Mouse (Mus musculus): Measurements from ENCODE around the gene Ppm1g. TPM values are rescaled to one million over a fixed set of nuclear protein-coding genes. Genes with fewer than 3 reads are reported as not detected.
"Not testable (repeated sequence)": the region's sequence is repeated elsewhere in the genome, so short reads cannot be mapped to it uniquely, and the experiment has no call there.

Ppm1g gene
- total RNA-seq, 2 experiments from 2014 or later, result 166 to 214 TPM

DNA sequence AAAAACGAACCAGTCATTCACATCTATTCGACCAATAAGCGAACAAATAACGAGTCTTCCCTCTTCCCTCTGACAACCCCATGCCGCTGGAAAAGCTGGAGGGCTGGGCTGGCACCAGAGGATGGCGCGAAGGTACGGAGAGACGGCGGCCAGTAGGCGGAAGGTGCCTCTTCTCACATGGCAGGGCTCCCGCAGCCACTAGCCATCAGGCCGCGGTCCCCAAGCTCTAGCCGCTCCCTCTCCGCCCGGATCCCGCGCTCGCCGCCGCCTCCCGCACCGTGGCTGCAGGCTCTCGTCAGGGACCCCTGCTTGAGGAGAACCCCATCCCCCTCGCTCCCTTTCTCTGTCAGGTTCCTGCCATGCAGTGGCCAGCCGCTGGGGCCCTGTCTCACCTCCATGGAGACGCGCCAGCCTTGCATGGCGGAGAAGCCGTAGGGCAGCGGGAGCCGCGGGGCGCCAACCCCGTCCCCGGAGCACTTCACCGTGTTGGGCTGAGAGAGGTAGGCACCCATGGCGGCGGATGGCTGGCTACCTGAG is 508 bp downstream of the Ppm1g start:
- peak; percentile 48 for ATAC-seq (replicated peaks; ENCODE audit: low FRiP score, poor library complexity, severe bottlenecking)

DNA sequence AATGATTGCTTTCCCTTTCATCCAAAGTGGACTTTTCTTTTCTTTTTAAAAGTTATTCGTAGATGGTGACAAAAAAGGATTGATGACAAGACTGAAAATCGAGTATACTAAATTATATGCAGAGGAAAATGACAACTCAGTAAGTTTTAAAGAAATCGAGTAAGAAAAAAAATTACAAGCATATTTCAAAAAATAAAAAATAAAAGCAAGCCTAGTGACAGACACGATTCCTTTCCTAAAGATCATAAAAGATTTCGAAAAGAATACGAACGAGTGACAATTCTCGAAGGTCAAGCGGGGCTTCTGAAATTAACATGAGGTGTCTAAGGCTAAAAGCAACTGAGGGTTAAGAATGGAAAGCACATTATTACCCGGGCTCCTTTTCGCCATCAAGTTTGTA is 1.0 kb downstream of the Ppm1g start:
- no peak for ATAC-seq (replicated peaks; ENCODE audit: low FRiP score, poor library complexity, severe bottlenecking)

DNA sequence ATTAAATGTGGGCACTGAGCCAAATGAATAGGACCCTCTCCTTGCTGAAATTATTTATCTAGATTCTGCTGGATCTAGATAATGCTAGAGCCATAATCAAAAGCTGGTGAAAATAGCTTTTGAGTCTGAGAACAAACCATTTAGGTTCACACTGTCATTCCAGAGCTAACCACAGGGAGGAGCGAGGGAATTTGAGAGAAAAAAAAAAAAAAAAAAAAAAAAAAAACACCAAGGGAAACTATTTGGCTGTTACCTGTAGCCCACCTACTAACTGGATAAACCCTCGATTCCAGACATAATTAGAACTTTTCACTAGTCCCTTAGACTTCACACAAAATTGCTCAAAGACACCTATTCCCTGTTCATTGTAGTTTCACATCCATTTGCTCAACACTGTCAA is 1.4 kb downstream of the Ppm1g start:
- peak; percentile 37; the same call in 1 of the 2 replicates for ATAC-seq (replicated peaks; ENCODE audit: low FRiP score, poor library complexity, severe bottlenecking)

DNA sequence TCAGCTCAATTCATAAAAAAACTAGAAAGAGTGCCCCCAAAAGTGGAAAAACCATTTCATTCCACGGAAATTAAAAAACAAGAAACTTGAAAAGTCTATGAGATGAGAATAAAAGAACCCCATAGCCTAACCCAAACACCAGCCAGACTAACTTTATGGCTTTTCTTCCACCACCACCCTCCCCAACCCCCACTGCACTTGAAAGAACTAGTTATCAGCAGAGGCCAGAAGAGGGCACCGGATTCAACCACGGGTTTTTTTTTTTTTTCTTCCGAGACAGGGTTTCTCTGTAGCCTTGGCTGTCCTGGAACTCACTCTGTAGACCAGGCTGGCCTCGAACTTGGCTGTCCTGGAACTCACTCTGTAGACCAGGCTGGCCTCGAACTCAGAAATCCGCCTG is 2.2 kb downstream of the Ppm1g start:
- ATAC-seq (replicated peaks; ENCODE audit: low FRiP score, poor library complexity, severe bottlenecking), result peak; percentile 53

DNA sequence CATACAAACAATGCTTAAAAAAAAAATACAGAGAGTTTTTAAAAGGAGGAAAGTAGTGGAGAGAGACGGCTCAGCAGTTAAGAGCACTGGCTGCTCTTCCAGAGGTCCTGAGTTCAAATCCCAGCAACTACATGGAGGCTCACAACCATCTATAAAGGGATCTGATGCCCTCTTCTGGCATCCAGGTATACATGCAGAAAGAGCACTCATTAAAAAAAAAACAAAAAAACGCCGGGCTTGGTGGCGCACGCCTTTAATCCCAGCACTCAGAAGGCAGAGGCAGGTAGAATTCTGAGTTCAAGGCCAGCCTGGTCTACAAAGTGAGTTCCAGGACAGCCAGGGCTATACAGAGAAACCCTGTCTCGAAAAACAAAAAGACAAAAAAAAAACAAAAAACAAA is 3.9 kb downstream of the Ppm1g start:
- ATAC-seq (replicated peaks; ENCODE audit: low FRiP score, poor library complexity, severe bottlenecking), result not testable (repeated sequence)

DNA sequence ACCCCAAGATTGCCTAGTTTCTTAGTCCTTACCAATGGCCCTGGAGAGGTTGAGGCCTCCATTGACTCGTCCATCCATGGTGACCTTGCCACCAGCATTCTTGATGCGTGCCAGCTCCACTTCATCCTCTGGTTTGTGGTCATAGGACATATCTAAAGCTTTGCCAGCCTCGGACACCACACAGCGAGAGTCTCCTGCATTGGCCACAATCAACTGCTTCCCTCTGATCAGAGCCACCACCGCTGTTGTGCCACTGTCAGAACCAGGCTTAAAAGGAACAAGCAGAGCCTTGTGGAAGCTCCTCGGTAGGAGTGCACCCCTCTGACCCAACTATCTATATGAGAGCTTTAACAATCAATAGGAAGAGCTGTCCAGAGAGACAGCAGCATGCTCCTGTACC is 16.1 kb downstream of the Ppm1g start:
- ATAC-seq (replicated peaks; ENCODE audit: low FRiP score, poor library complexity, severe bottlenecking), result no peak

DNA sequence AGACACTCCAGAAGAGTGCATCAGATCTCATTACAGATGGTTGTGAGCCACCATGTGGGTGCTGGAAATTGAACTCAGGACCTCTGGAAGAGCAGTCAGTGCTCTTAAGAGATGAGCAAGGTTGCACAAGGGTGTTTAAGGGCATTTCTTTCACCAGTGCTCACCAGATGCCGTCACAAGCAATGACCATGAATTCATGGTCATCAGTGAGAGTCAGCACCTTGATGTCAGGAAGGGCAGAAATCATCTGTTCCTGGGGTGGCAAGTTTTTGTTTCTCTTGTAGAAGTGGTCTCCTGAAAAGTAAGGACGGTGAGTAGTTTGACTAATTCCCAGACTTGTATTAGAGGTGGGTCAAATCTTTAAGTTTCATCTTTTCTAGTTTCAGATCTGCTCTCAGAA is 16.6 kb downstream of the Ppm1g start:
- no peak for ATAC-seq (replicated peaks; ENCODE audit: low FRiP score, poor library complexity, severe bottlenecking)

DNA sequence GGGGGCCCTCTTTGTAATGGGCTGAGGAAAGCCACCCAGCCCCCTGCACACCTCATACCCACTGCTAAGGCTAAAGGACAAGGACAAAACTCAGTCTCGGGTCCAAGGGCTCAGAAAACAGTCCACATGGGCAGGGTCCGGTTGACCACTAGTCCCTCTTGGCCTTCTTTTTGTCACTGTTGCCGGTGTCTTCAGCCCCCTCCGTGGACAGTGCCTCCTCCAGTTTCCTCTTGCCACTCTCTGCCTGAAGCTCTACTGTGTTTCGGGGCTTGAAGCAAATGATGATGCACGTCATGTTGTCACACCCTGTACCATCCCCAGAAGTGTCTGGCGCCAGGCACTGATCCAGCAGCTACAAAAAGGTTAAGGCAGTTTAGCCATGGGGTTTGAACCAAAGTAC is 17.6 kb downstream of the Ppm1g start:
- no peak for ATAC-seq (replicated peaks; ENCODE audit: low FRiP score, poor library complexity, severe bottlenecking)

DNA sequence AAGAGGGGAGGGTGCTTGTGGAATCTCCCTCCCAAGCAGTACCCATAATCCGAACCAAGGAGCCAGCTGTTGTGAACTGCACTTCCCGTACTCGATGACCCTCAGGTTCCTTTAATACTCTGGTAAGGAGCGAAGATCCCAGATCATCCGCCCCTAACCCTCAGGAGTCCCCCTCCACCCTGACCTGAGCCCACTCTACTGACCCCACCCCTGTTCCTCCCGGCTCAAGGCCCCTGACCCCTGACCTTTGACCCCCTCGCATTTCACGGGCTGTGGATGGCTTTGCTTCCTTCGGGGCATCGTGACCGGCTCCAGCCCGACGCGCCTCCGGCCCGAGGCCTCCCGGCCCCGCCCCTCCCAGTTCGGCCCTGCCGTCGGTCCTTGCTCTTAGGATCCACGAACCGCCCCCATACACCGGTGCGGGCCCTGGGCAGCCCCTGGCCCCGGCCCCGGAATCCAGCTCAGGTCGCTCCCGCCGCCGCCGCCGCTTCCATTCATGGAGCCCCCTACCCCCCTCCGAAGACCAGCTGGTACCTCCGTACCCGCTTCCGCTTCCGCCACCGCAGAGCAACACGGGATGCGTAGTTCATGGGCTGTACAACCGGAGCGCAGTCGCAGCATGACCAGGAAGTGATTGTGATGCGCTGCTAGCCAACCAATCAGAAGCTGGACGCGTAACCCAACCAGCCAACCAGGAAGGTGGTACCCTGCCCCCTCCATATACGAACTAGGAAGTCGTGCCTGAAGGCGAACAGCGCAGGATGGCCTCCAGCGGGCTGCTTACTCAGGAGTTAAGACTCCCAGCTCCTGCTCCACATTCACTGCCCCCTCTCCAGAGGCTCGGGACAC is 18.5 kb downstream of the Ppm1g start, which contains the start of gene Zfp513:
Gene Zfp513, minus strand, starts transcription at position 562 of the 849 bp plus-strand sequence.
- peak; percentile 99 for ATAC-seq (replicated peaks; ENCODE audit: low FRiP score, poor library complexity, severe bottlenecking)

DNA sequence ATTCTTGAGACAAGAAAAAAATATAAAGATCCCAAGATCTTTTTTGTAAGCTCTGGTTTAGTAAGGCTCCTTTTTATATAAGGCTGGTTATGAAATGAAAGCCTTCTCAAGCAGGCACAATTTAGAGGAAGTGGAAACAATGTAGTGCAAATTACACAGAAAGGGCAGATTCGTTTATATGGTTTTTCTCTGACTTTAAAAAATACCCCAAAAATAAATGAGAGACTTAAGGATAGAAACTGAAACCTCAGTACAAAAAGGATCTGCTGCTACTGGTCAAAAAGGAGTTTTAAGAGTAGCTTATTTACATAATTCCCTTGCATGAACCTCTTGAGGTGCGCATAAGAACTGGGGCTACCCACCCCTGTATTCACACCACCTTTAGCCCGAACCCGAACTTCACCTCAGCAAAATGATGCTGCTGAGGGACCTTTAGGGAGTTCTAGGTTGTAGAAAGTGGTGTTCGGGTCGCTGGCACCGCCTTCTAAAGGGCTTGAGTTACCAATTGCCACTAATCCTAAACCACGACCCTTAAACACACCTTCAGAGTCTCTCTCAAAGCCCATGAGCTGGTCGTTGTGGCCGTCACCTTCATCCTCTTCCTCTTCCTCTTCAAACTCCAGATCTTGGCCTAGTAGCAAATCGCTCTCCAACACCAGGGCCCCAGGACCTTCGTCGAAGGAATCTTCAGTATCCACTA is 19.3 kb downstream of the Ppm1g start:
- no peak for ATAC-seq (replicated peaks; ENCODE audit: low FRiP score, poor library complexity, severe bottlenecking)

DNA sequence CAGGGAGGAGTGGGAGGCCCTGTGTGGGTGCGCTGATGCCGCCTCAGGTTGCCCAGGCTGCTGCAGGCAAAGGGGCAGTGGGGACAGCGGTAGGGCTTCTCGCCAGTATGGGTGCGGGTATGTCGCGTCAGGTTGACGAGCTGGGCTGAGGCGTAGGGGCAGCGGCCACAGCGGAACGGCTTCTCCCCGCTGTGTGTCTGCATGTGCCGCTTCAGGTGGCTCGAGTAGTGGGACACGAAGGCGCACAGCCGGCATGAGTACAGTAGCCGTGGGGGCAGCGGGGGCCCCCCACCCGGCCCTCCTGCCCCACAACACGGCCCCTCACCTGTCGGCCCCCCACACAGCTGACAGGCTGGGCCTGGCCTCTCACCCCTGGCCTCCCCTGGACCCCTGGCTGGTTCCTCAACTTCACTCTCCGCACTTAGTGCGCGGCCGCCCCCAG is 20.1 kb downstream of the Ppm1g start:
- ATAC-seq (replicated peaks; ENCODE audit: low FRiP score, poor library complexity, severe bottlenecking), result no peak

DNA sequence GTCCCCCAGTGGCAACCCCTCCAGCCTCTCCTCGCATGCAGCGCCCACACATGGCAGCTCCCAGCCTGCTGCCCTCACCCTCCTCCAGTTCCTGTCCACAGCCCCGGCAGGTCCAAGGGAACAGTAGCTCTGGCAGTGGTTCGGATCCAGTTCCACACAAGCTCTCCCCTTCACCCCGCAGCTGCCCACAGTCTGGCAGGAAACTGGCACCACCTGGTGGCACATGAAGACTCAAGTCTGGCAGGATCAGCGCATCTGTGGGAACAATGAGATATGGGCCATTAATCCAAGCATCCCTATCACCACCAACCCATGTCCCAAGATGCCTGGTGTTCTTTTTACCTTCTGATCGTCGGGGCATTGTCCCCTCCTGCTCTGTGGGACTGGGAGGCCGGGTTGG is 20.6 kb downstream of the Ppm1g start:
- ATAC-seq (replicated peaks; ENCODE audit: low FRiP score, poor library complexity, severe bottlenecking), result no peak

DNA sequence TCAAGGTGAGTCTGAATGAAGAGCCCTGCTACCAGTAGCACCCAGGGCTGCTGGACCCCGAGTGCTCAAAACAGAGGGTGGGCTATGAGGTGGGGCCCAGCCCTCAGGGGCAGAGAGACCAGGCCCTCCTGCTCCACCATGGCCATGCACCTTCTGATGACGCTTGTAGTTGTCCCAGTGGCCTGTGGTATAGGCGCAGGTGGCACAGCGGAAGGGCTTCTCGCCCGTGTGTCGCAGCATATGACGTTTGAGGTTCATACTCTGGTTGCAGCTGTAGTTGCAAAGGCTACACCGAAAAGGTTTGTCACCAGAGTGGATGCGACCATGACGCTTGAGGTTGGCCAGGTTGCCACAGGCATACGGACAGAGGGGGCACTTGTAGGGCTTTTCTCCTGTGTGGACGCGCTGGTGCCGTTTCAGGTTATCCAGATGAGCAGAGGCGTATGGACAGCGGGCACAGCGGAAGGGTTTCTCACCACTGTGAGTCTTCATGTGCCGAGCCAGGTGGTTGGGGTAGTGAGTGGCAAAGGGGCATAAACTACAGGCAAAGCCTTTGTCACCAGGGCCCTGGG is 21.1 kb downstream of the Ppm1g start:
- no peak for ATAC-seq (replicated peaks; ENCODE audit: low FRiP score, poor library complexity, severe bottlenecking)

DNA sequence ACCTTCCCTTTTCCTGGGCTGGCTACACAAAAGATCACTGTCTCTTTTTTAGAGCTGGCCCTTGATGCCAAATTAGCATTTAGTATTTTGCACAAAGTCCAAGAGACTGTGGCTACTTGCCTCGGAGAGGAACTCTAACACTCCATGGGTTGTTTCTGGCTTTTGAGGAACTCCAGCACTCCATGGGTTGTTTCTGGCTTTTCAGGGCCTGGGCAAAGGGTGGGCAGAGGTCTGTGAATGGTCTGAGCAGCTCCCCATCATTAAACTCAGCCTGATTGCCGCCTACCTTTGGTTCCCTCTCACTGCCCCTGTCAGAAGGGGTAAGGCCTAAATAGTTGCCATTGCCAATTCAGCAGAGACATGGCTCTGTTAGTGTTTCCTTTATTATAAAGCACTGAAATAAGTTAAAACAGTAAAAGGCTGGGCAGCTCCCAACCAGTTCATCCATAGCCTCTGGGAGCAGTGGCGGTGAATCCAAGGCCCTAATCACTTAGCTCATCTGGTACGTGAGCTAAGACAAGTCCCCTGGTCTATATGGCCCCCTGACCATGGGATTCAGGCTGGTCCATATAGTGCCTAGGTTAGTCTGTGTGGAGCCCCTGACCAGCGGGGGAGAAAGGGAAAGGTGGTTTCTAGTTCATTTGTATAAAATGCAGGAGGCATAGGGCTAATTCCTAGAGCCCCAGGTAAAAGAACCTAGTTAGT is 21.7 kb downstream of the Ppm1g start:
- ATAC-seq (replicated peaks; ENCODE audit: low FRiP score, poor library complexity, severe bottlenecking), result no peak

DNA sequence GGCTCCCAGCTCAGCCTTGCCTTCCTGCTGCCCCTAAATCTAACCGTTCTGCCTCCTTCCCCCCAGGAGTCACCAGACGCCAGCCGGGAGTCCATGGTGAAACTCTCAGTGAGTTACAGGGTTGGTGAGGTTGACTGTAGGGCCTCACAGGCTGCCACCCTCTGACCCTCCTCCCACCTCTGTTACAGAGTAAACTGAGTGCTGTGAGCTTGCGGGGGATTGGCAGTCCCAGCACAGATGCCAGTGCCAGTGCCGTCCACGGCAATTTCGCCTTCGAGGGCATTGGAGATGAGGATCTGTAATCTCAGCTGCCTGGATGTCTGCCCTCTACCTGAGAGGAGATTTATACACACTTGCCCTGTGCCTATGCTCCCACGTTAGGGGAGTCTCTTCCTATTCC is 22.3 kb downstream of the Ppm1g start:
- ATAC-seq (replicated peaks; ENCODE audit: low FRiP score, poor library complexity, severe bottlenecking), result no peak

DNA sequence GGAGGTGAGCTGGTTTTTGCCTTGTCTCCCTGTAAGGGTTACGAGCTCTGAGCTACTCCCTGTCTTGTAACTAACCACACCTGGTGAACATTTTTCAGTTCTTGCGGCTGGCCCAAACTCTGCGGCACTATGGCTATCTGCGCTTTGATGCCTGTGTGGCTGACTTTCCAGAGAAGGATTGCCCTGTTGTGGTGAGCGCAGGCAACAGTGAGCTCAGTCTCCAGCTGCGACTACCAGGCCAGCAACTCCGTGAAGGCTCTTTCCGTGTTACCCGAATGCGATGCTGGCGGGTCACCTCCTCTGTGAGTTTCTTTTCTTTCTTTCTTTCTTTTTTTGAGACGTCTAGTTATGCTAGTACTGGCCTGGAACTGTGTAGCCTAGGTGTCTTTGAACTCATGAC is 23.4 kb downstream of the Ppm1g start:
- ATAC-seq (replicated peaks; ENCODE audit: low FRiP score, poor library complexity, severe bottlenecking), result no peak

DNA sequence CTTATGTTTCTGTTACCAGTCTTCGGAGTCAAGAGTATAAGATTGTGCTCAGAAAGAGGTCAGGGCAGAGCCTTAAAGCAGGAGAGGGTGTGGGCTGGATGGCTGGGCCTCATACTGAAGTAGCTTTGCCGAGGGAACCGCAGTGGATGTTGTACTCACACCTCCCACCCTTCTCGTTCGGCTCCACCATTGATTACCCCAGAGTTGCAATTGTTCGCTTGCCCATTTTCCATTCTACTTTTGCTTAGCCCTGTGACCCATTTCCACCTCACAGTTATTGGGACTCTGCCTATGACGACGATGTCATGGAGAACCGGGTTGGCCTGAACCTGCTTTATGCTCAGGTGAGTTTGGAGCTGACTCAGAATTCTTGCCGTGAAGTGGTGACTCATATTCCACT is 24.3 kb downstream of the Ppm1g start:
- no peak for ATAC-seq (replicated peaks; ENCODE audit: low FRiP score, poor library complexity, severe bottlenecking)

DNA sequence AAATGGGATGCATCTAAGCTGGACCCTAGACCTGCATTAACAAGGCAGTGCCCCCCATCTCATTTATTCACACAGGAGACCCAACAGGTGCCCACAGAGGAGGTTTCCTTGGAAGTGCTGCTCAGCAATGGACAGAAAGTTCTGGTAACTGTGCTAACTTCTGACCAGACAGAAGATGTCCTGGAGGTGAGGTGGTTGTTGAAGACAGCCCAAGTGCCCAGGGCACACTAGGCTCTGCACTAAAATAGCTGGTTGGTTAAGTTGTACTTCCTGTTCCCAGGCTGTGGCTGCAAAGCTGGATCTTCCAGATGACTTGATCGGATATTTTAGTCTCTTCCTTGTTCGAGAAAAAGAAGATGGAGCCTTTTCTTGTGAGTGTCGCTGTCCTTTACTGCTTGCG is 24.8 kb downstream of the Ppm1g start:
- ATAC-seq (replicated peaks; ENCODE audit: low FRiP score, poor library complexity, severe bottlenecking), result no peak

DNA sequence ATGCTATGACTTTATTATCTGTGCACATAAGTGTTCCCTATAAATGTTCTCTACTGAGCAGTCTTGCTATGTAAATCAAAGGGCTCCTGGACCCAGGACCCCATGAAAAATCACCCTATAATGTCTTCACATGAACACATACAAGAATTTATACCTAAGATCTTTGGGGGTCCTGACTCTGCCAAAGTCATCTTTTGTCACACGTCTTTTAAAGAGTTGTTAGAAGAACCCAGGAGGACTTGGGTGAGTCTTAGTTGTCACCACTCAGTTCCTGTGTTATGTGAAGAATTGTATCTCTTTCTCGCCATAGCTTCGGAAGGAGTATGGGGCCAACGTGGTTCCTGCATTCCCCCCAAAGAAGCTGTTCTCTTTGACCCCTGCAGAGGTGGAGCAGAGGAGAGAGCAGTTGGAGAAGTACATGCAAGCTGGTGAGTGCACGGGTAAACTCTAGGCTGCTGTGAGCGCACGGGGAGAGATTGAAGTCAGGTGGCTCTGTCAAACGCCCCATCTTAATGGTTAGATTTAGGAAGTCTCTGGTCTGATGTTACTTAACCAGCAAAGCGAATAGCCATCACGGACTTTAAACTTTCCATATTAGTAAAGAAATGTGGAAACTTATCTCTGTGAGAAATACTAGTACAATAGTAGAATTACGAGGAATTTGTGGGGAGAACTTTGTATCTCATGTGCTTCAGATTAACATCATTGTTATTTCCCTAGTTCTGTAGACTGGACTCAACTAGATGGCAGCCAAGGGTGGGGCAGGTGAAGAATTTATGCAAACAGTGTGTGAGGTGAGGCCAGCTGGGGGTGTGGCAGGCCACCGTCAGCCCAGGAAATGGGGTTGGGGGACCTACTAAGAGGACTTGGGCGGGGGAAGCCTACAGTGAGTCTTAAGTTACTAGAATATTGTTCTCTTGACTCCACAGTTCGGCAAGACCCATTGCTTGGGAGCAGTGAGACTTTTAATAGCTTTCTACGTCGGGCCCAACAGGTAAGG is 25.7 kb downstream of the Ppm1g start:
- ATAC-seq (replicated peaks; ENCODE audit: low FRiP score, poor library complexity, severe bottlenecking), result no peak

Data from erythroid progenitor cell, adult 5-6 weeks (primary cell).